9 mouse cellular contexts compared by ENCODE assay signal in the genomic region with DNA sequence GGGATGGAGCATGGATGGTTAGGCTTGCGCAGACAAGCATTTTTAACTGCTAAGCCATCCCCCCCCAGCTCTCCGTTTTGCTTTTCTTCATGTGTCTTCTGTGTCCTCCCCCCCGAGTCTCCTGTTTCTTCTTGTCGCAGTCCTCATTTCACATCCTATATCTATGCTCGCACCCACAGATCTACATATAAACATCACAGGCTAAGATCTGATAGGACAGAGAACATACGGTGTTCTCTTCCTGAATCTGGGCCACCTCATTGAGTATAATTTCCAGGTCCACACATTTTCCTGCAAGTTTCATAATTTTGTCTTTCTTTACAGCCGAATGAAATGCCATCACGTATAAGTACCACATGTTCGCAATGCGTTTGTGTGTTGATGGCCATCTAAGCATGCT.
DNase-seq lines count a peak whose midpoint lies in the region; ATAC-seq and TF ChIP-seq lines count a peak whose summit lies in the region.
"Had no signal": no experiment of that assay in that cellular context is flagged by ENCODE, and none has a peak within 500 bp of the region (broad histone marks: within the 10 kb centered on the region; RNA-seq: fewer than 3 reads in every experiment).

No protein-coding gene starts in this region.

- H3K27ac ChIP-seq in heart, embryonic 12.5 days (ENCODE audit: poor library complexity, severe bottlenecking) = peak overlapping the region; percentile 68
- peak overlapping the region; percentile 95 for H3K27ac ChIP-seq in lung, embryonic 15.5 days
- H3K27ac ChIP-seq in hindbrain, postnatal 0 days = peak overlapping the region; percentile 34; the same call in 1 of the 2 replicates
- H3K27ac ChIP-seq in small intestine, adult 2 months (ENCODE audit: insufficient read depth, low read depth, low read length) = peak overlapping the region; percentile 85

- TF ChIP-seq CTCF in hindbrain, postnatal 0 days (IDR thresholded peaks at IDR 0.05; ENCODE audit: low read depth) = no peak
- no peak for TF ChIP-seq CTCF in small intestine, adult 2 months (IDR thresholded peaks at IDR 0.05; ENCODE audit: extremely low read depth, insufficient read length, insufficient replicate concordance, low read depth, low read length)

- intact Hi-C loops in left cerebral cortex, postnatal 10 days (cut with DNase I) = no loop called here

- H3K27me3 ChIP-seq in heart, embryonic 12.5 days (replicated peaks) = no peaks in the 10 kb centered on the region
- H3K27me3 ChIP-seq in lung, embryonic 15.5 days = no peaks in the 10 kb centered on the region
- no peaks in the 10 kb centered on the region for H3K27me3 ChIP-seq in hindbrain, postnatal 0 days (ENCODE audit: insufficient read depth, low read length)
- no peaks in the 10 kb centered on the region for H3K27me3 ChIP-seq in small intestine, adult 2 months (ENCODE audit: control insufficient read depth, insufficient read depth, low read length)

- no peaks in the 10 kb centered on the region for H3K36me3 ChIP-seq in heart, embryonic 12.5 days
- no peaks in the 10 kb centered on the region for H3K36me3 ChIP-seq in lung, embryonic 15.5 days
- H3K36me3 ChIP-seq in hindbrain, postnatal 0 days (ENCODE audit: insufficient read depth, low read length) = no peaks in the 10 kb centered on the region
- no peaks in the 10 kb centered on the region for H3K36me3 ChIP-seq in small intestine, adult 2 months (ENCODE audit: control insufficient read depth, insufficient read depth, low read length)

- no peak for TF ChIP-seq POLR2A in small intestine, adult 2 months (IDR thresholded peaks at IDR 0.05; ENCODE audit: low read depth, low read length)

- no peak overlapping the region for H3K4me3 ChIP-seq in heart, embryonic 12.5 days
- H3K4me3 ChIP-seq in lung, embryonic 15.5 days = no peak overlapping the region
- H3K4me3 ChIP-seq in hindbrain, postnatal 0 days (ENCODE audit: low read length) = no peak overlapping the region
- H3K4me3 ChIP-seq in small intestine, adult 2 months (ENCODE audit: low read depth, low read length) = no peak overlapping the region
- H3K4me3 ChIP-seq: myocyte had no signal

- WGBS in heart, embryonic 12.5 days = 78% methylated on average over 10 of the region's 10 CpGs
- 56% methylated on average over 10 of the region's 10 CpGs for WGBS in lung, embryonic 15.5 days
- 89% methylated on average over 10 of the region's 10 CpGs for WGBS in hindbrain, postnatal 0 days
- WGBS in small intestine, adult 2 months = 87% methylated on average over 10 of the region's 10 CpGs

- ATAC-seq in heart, embryonic 12.5 days (ENCODE audit: insufficient number of reproducible peaks, low FRiP score) = no peak
- no peak for ATAC-seq in lung, embryonic 15.5 days (ENCODE audit: borderline replicate concordance, extremely low read depth, low FRiP score, low TSS enrichment)
- no peak for ATAC-seq in hindbrain, postnatal 0 days

- H3K4me2 ChIP-seq in heart, embryonic 12.5 days = no peak overlapping the region
- no peak overlapping the region for H3K4me2 ChIP-seq in lung, embryonic 15.5 days
- no peak overlapping the region for H3K4me2 ChIP-seq in hindbrain, postnatal 0 days (ENCODE audit: low read depth, low read length)

- no peak overlapping the region for H3K9ac ChIP-seq in heart, embryonic 12.5 days
- no peak overlapping the region for H3K9ac ChIP-seq in lung, embryonic 15.5 days
- no peak overlapping the region for H3K9ac ChIP-seq in hindbrain, postnatal 0 days (replicated peaks; ENCODE audit: low read length)

- H3K4me1 ChIP-seq in heart, embryonic 12.5 days (replicated peaks) = peaks cover 53% of the 10 kb centered on the region
- H3K4me1 ChIP-seq in lung, embryonic 15.5 days = peaks cover 71% of the 10 kb centered on the region
- H3K4me1 ChIP-seq in hindbrain, postnatal 0 days (ENCODE audit: insufficient read depth, low read length) = peaks cover 4% of the 10 kb centered on the region; the same call in 1 of the 2 replicates
- peaks cover 14% of the 10 kb centered on the region for H3K4me1 ChIP-seq in small intestine, adult 2 months (ENCODE audit: control insufficient read depth, insufficient read depth, insufficient read length, low read length)

- H3K9me3 ChIP-seq in heart, embryonic 12.5 days (replicated peaks) = no peaks in the 10 kb centered on the region
- no peaks in the 10 kb centered on the region for H3K9me3 ChIP-seq in lung, embryonic 15.5 days
- H3K9me3 ChIP-seq in hindbrain, postnatal 0 days (ENCODE audit: low read length) = no peaks in the 10 kb centered on the region

- no peak for DNase-seq in heart, adult 8-10 months (ENCODE audit: low spot score)
- DNase-seq in lung, postnatal 36 days = no peak
- no peak for DNase-seq in hindbrain, postnatal 0 days (ENCODE audit: low spot score)
- DNase-seq in thymus, postnatal 0 days (ENCODE audit: low spot score) = no peak
- DNase-seq in left cerebral cortex, postnatal 10 days (ENCODE audit: extremely low spot score in 1 of 2, low spot score in 2 of 2) = no peak

Comparison
In these comparisons a context has a peak if more than half of its experiments do, and no peak if none do; other contexts are left out.
1. H3K27ac ChIP-seq: peak in every context shown above with its lines; median percentile 95 in lung, embryonic 15.5 days; 85 in small intestine, adult 2 months; 68 in heart, embryonic 12.5 days; 34 in hindbrain, postnatal 0 days.